Mouse (Mus musculus): Measurements from ENCODE around the gene Ccdc174. TPM values are rescaled to one million over a fixed set of nuclear protein-coding genes. Genes with fewer than 3 reads are reported as not detected.

Gene Ccdc174
- polyA plus RNA-seq (2017; shearing (Covaris generic)), result 35.7 TPM

GRCm38 (mm10) chr6:91877885-91878651 lies at the start of gene Ccdc174:
Gene Ccdc174, plus strand, starts transcription at chr6:91878053.

GRCm38 (mm10) chr6:91902509-91902908 lies 24.7 kb downstream of the Ccdc174 start, which contains the start of gene 4930590J08Rik:
Gene 4930590J08Rik, plus strand, starts transcription at chr6:91902809.

Other genes starting within 250 kb of the Ccdc174 start
- gene Slc6a6, start 194.0 kb upstream of the Ccdc174 start, polyA plus RNA-seq (2017; shearing (Covaris generic)), result 49.1 TPM
- gene Grip2, start 50.8 kb upstream of the Ccdc174 start, polyA plus RNA-seq (2017; shearing (Covaris generic)), result 0.10 TPM
- not detected for gene 4930590J08Rik, start 24.8 kb downstream of the Ccdc174 start, polyA plus RNA-seq (2017; shearing (Covaris generic))
- not detected for gene Fgd5, start 100.8 kb downstream of the Ccdc174 start, polyA plus RNA-seq (2017; shearing (Covaris generic))
- gene Nr2c2, start 213.3 kb downstream of the Ccdc174 start, polyA plus RNA-seq (2017; shearing (Covaris generic)), result 43.0 TPM